Mouse (Mus musculus) urinary bladder, postnatal 4 days (tissue): ENCODE measurements around the gene Zhx3.

Experiments
- DNase-seq, 2 experiments: peaks; one replicate each; pipeline ENCODE4 v3.0.0; 2021 to 2022; ENCODE audit warnings: low spot score in 2 of 2

The Zhx3 gene

DNA sequence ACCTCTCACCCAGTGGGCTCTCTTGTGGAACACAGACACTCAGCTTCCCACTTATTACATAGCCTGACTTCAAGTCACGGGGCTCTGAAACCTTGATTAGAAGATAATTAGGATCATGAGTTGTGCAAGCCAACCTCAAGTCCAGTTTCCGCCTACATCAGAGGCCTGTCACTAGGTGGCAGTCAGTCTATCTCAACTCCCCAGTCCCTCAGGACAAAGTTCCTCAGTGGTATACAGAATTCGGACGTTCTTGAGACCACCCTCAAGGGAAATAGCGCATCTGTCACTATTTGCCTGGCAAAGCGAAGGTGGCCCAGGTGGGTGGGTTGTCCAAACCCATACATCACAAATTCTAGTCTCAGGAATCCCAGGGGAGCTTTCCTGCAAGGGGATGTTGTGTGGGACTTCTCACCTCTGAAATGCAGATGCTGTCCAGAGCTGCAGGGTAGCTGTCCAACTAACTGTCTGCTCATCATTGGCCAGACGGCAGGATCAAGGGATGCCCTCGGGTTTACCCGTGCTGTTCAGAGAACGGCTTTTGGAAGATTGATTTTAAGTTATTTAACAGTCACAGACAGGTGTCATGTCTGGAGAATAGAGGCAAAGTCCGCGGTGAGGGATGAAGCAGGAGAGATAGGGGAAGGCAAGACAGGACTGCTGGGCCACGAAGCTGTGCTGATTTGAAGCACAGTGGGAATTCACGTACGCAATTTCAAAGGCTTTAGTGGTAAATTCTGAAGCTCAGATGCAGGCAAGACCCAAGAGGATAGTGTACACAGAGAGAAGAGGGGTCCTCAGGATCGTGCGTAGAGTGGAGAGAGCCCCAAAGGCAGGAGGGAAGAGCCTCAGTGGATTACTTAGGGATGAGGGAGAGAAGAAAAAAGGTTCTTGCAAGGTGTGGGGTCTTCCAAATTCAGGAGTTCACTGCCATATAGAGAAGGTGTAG is 142.7 kb downstream of the Zhx3 start:
- DNase-seq = peak in 1 of 2 experiments; percentile 49

DNA sequence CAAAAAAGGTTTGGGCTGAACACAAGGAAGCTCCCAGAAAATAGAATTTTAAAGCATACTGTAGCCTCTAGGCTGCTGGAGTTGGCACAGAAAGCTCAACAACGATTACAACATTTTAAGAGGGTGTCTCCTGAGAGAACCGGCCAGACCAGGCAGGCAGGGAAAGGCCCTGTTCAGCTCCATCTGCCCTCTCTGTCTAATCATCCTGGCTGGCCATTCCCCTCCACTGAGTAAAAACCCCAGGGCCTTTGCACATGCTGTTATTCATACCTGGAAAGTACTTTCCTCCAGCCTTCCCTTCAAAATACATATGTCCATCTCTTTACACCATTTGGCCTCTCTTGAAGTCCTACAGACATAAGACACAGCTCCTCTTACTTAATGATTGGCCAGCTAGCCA is 143.4 kb downstream of the Zhx3 start:
- DNase-seq = peak in 1 of 2 experiments; percentile 57

DNA sequence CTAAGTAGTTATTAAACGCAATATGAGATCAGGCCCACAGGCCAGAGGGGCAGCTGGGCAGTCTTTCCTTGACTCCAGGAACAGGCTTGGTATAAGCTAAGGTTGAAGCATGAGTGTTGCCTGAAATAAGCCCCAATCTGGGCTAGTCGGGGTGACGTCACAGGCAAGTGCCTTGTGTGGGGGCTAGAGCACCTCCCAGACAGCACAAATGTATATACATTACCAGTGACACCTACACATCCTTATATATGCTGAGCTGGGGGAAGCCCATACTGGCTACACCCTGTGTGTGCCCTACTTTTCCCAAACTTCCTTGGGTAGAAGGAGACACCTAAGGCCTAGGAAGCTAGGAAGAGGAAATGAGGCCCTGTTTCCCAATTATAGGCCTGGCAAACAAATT is 143.8 kb downstream of the Zhx3 start:
- DNase-seq = peak in 1 of 2 experiments; percentile 36

DNA sequence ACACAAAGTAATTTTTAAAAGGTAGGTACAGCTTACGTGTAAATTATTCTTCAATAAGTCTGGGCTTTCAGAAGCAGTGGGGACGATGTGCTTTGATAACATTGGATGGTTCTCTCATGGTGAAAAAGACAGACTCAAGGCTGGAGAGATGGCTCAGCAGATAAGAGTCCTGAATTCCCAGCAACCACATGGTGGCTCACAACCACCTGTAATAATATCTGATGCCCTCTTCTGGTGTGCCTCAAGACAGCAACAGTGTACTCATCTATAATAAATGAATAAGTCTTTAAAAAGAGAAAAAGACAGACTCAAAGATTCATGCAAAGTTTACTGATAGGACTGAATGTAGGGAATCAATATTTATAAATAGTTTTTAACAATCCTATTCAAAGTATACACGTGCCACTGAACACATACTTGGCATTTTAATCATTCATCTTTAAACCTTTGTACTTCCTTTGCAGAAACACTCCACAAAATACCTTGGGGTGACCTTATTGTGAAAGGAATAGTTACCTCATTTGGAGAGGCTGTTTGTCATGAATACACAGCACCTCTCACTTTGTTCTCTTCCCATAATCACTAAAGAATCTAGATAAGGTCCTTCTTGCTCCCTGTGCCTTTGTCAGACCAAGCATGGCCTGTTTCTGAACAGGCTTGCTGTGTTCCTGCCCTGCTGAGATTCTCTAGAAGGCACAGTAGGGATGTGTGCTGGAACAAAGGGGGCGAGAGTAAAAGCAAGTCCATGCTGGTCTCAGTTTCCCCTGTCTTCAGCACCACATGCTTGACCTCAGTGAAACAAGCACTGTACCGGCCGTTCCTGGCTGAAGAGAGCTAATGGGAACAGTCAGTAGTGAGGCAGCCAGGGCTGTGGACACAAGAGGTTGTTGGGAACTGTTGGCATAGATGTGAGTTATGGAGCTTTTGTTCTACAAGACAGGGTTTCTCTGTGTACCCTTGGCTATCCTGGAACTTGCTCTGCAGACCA is 146.6 kb downstream of the Zhx3 start:
- no peak for DNase-seq

DNA sequence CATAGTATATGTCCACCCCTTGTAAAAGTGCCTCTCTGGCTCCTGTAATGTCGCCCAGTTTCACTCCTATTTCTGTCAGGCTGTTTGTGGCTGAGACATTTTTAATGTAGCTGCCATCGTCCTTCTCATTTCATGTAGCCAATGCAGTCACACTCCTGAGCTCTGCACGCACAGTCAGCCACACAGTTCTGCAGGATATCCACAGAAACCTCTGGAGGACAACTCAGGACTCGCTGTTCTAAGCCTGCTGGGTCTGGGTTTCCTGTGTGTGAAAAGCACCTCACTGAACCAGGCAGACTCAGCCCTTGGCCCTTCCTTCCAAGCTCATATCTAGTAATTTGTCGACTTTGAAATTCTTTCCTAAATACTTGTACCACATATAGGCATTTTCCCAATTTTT is 148.3 kb downstream of the Zhx3 start:
- no peak for DNase-seq

DNA sequence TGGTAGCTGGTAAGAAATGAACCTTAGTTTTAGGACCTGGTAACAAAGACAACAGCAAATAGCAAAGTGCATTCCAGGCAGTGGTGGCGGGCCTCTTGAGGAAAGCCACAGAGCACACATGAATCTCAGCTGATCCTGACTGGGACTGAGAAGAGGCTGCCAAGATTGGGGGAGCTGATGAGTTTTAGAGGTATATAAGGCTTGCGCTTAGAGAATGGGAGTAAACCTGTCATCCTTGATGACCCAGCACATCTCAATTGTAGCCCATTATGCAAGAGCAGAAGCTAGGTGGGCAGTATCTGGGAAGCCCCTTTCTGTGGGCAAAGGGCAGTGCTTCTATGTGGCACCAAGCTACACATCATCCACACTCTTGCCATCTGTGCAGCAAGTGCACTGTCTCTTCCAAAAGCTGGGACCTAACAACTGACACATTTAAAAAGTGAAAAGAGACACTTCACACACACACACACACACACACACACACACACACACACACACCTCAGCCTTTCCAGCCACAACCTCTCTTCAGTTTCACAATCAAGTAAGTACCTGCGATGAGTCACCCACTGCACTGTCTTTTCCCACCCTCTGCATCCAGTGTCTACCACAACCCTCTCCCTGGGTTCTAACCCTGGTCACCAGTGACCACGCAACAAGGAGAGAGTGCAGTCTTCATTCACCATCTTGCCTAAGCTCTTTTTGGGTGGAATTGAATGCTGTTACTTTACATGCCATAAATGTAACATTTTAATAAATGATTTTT is 149.0 kb downstream of the Zhx3 start:
- DNase-seq = no peak

DNA sequence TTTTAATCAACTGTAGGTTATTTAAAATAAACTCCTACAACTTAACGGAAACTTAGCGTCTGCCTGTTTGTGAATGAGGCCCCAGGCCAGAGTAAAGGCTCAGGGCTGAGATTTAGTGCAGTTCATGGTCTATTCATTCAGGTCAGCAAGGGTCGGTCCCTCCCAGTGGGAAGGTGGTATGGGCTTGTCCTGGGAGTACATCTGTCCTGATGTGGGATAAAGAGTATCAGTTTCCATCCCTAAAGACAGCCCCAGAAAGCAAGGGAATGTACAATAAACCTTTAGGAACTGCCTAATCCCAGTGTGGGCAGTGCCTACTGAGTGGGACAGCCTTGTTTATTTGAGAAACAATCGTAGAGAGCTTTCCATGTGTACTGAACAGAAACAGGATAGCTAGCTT is 150.1 kb downstream of the Zhx3 start:
- DNase-seq = no peak

DNA sequence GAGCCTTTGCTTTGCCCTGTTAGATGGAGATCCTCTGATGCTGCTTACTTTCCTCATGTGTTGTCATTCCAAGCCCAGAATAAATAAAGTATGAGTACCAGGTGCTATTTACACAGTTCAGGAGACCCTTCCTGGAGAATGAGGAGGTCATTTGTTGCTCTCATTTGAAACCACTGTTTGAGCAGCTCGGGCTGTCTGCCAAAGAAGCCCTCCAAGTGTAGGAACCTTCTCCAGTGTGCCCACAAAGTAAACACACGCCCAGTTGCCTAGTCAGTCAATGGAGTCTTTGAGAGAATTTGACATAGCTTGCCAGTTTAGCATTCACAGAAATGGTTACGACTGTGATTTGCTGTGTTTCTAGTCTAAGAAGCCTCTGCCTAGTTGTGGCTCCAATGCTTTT is 154.0 kb downstream of the Zhx3 start:
- DNase-seq = no peak

DNA sequence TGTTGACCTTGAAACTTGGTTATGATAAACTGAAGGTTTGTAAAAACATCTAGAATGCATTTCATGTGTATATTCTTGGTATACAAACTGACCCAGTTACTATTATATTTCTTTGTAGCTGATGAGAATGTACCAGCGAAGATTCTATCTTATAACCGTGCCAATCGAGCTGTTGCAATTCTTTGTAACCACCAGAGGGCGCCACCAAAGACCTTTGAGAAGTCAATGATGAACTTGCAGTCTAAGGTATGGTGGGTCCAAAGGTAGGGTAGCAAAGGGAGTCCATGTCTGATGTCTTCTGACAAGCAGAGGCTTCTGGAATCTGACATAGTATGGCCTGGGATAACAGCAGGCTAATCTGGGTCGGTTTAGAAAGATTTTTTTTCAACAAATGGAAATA is 155.5 kb downstream of the Zhx3 start:
- DNase-seq = no peak

DNA sequence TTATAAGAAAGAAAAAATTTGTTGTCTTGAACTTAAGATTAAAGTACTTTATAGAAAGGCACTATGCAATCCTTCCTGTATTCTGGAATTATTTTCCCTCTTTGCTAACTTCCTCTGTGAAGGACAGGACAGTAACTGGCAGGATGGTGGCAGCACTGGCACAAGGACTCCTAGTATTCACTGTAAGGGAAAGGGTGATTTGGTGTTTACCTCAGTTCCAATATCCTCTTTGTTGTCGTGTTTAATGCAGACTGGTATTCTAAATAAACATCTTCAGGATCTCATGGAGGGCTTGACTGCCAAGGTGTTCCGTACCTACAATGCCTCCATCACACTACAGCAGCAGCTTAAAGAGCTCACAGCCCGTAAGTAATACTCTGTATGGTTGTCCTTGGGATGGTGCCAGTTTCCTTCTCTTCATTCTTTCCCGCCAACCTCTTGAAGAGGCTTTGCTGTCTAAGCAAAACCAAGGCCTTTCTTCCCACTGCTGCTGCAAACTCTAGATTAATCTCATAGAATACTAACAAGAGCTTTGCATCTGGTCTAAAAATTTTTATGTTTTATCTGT is 157.3 kb downstream of the Zhx3 start:
- no peak for DNase-seq

DNA sequence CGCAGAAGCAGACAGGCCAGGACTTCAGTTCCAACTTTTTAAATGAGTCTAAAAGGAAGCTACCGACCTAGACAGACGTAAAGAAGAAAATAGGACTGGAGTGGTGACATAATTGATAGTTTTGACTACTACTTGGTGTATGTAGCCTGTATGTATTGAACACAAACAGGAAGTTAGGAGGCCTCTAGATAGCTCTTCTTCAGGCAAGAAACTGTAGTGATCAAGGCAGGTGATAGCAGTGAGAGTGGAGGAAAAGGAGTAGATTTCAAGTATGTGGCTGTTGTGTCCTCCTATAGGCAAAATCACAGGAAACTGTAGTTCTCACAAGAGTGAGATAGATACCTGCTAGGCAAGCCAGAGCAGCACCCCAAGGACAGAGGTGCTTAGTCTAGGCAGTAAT is 165.1 kb downstream of the Zhx3 start:
- no peak for DNase-seq

DNA sequence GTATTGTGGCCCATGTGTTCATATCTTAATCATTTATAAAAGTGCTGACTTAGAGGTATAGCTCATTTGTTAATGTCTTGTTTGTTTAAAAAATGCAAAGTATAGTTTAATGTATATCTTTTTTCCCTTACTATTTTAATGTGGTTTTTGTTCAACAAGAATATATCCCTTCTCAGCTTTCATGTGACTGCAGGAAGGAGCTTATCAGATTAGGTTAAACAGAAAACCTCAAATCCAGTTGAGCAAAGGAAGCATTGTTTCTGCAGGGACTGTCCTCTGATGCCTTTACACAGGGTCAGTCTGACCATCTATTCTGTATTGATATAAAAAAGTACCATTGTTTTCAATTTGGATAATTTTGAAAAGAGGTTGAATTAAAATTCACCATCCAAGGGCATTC is 170.0 kb downstream of the Zhx3 start:
- no peak for DNase-seq

DNA sequence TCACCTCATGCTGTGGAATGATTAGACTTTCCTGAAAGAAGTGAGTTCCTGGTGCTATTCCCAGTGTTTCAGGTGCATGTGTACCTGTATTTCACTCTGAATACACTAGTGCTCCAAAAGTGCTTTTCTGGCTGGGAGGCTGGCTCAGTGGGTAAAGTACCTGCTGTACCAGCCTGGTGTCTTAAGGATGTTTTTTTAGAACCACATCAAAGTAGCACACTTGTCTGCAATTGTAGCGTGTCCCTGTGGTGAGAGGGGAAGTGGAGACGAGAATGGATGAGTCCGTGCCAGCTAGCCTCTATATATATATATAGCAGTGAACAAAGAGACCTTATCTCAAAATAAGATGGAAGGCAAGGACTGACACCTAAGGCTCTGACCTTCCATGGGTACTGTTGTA is 171.2 kb downstream of the Zhx3 start:
- no peak for DNase-seq

DNA sequence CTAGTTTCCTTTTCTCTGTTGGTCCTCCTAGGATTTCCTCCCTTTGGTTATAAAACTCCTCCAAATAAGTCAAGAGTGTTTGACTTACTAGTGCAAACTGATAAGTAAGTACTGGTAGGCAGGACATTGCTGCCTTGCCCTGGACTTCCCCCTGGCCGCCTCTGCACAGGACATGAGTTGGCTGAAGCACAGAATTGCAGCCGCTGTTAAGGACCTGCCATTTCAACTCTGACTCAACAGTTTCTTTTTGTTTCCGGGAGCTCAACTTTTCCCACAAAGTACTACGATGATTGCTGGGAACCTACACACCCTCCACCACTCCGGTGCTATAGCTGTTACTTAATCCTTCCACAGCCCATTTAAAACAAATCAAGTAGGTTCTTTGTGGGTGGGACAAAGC is 172.5 kb downstream of the Zhx3 start:
- DNase-seq = no peak
